Mouse (Mus musculus) mature B cell (primary cell): ENCODE measurements around the gene Ablim2.

Experiments used
- in situ Hi-C: fragments of 300-500 bp; cut with MboI; formaldehyde crosslinking; loops from 2 replicates; pipeline ENCODE4 v1.14.3; 2019

Ablim2 gene

GRCm38 (mm10) chr5:35739536-35740278, 18.0 kb upstream of the Ablim2 start, which contains the start of gene Sh3tc1:
Gene Sh3tc1 (minus strand): TSS chr5:35739987.
- in situ Hi-C loops = no loop called here

- in situ Hi-C loops = no loop called here
These were observed 17.0 kb upstream of the Ablim2 start for GRCm38 (mm10) chr5:35740716-35741115.

GRCm38 (mm10) chr5:35741225-35741820, 16.4 kb upstream of the Ablim2 start:
- in situ Hi-C loops = no loop called here

- in situ Hi-C loops = no loop called here
These were observed 14.3 kb upstream of the Ablim2 start for GRCm38 (mm10) chr5:35743238-35743951.

GRCm38 (mm10) chr5:35743990-35744722, 13.5 kb upstream of the Ablim2 start:
- in situ Hi-C loops = no loop called here

GRCm38 (mm10) chr5:35745406-35745805, 12.3 kb upstream of the Ablim2 start:
- in situ Hi-C loops = no loop called here

GRCm38 (mm10) chr5:35746910-35747309, 10.8 kb upstream of the Ablim2 start:
- in situ Hi-C loops = no loop called here

GRCm38 (mm10) chr5:35749416-35749815, 8.3 kb upstream of the Ablim2 start:
- in situ Hi-C loops = no loop called here

GRCm38 (mm10) chr5:35750026-35750425, 7.7 kb upstream of the Ablim2 start:
- in situ Hi-C loops = no loop called here

- in situ Hi-C loops = no loop called here
These were observed 6.7 kb upstream of the Ablim2 start for GRCm38 (mm10) chr5:35751016-35751415.

- in situ Hi-C loops = no loop called here
These were observed 2.4 kb upstream of the Ablim2 start for GRCm38 (mm10) chr5:35755131-35755733.

GRCm38 (mm10) chr5:35756020-35756419, 1.7 kb upstream of the Ablim2 start:
- in situ Hi-C loops = no loop called here

- in situ Hi-C loops = no loop called here
These were observed 562 bp upstream of the Ablim2 start for GRCm38 (mm10) chr5:35756997-35757638.

GRCm38 (mm10) chr5:35758081-35759053, 687 bp downstream of the Ablim2 start:
- in situ Hi-C loops = no loop called here

GRCm38 (mm10) chr5:35761323-35761722, 3.6 kb downstream of the Ablim2 start:
- in situ Hi-C loops = no loop called here

- in situ Hi-C loops = no loop called here
These were observed 4.7 kb downstream of the Ablim2 start for GRCm38 (mm10) chr5:35762388-35762787.

GRCm38 (mm10) chr5:35762850-35763249, 5.2 kb downstream of the Ablim2 start:
- in situ Hi-C loops = no loop called here

- in situ Hi-C loops = no loop called here
These were observed 8.2 kb downstream of the Ablim2 start for GRCm38 (mm10) chr5:35765909-35766308.

- in situ Hi-C loops = no loop called here
These were observed 10.8 kb downstream of the Ablim2 start for GRCm38 (mm10) chr5:35768525-35768924.

- in situ Hi-C loops = no loop called here
These were observed 11.3 kb downstream of the Ablim2 start for GRCm38 (mm10) chr5:35768997-35769396.
